Mouse (Mus musculus) Muller cell, postnatal 12 days (primary cell): ENCODE measurements around the gene Map3k14.

Experiments
- DNase-seq: peaks from one replicate; pipeline ENCODE4 v3.0.0-alpha.2; 2015; ENCODE audit errors: inconsistent ontology term

Map3k14 gene

GRCm38 (mm10) chr11:103177216-103177615 is 90.1 kb downstream of the Map3k14 start:
- DNase-seq: no peak

GRCm38 (mm10) chr11:103176510-103176909 is 90.8 kb downstream of the Map3k14 start:
- no peak for DNase-seq

GRCm38 (mm10) chr11:103175688-103176442 is 91.4 kb downstream of the Map3k14 start:
- DNase-seq: no peak

- peak; percentile 73 for DNase-seq
Measured at GRCm38 (mm10) chr11:103174891-103175391, 92.3 kb downstream of the Map3k14 start.

- DNase-seq: peak; percentile 65
Measured at GRCm38 (mm10) chr11:103174411-103174832, 92.8 kb downstream of the Map3k14 start.

- no peak for DNase-seq
Measured at GRCm38 (mm10) chr11:103173771-103174344, 93.4 kb downstream of the Map3k14 start.

- no peak for DNase-seq
Measured at GRCm38 (mm10) chr11:103173041-103173770, 94.1 kb downstream of the Map3k14 start.

GRCm38 (mm10) chr11:103172392-103173040 is 94.8 kb downstream of the Map3k14 start:
- no peak for DNase-seq

- no peak for DNase-seq
Measured at GRCm38 (mm10) chr11:103171703-103172391, 95.4 kb downstream of the Map3k14 start.

- no peak for DNase-seq
Measured at GRCm38 (mm10) chr11:103171286-103171620, 96.0 kb downstream of the Map3k14 start.

- DNase-seq: peak; percentile 49
Measured at GRCm38 (mm10) chr11:103170494-103171285, 96.6 kb downstream of the Map3k14 start, which contains the start of gene Fmnl1. Fmnl1 (plus strand) TSS chr11:103171107.

GRCm38 (mm10) chr11:103170111-103170493 is 97.2 kb downstream of the Map3k14 start:
- no peak for DNase-seq
